Mouse (Mus musculus) C2C12 (cell line): ENCODE results near the gene Gmds. TPM values are rescaled to one million over a fixed set of nuclear protein-coding genes. Genes with fewer than 3 reads are reported as not detected.
A peak's percentile ranks its signal among the peaks of the same experiment; 100 is the strongest.

Experiments
- H3K27me3 ChIP-seq: one replicate; pipeline ENCODE4 v1.6.1; 2011; ENCODE audit not compliant: control insufficient read depth, insufficient read depth, insufficient read length
- H3K36me3 ChIP-seq: one replicate; pipeline ENCODE4 v1.6.1; 2011; ENCODE audit not compliant: control insufficient read depth, insufficient read depth
- H3K4me3 ChIP-seq: one replicate; pipeline ENCODE4 v1.5.1; 2011; ENCODE audit warnings: mild to moderate bottlenecking, control low read depth; ENCODE audit not compliant: poor library complexity, insufficient read depth, severe bottlenecking
- H3K79me2 ChIP-seq: one replicate; pipeline ENCODE4 v1.6.1; 2011; ENCODE audit not compliant: control insufficient read depth, insufficient read depth
- H3K79me3 ChIP-seq: one replicate; pipeline ENCODE4 v1.6.1; 2011; ENCODE audit warnings: low read depth, control low read depth
- H3ac ChIP-seq: one replicate; pipeline ENCODE3; 2011; ENCODE audit warnings: low read depth; ENCODE audit not compliant: control insufficient read depth, insufficient read length
- CEBPB ChIP-seq: IDR thresholded peaks from one replicate; pipeline ENCODE4 v1.6.1; 2011; ENCODE audit warnings: low read depth, mild to moderate bottlenecking, control low read depth, moderate library complexity
- CTCF ChIP-seq: IDR thresholded peaks from one replicate; pipeline ENCODE4 v1.5.1; 2011; ENCODE audit not compliant: control insufficient read depth, insufficient read depth, insufficient read length
- FOSL1 ChIP-seq: IDR thresholded peaks from one replicate; pipeline ENCODE4 v1.8.0; 2011; ENCODE audit warnings: mild to moderate bottlenecking, low read length; ENCODE audit not compliant: poor library complexity, insufficient read depth, severe bottlenecking
- MAX ChIP-seq: IDR thresholded peaks from one replicate; pipeline ENCODE4 v1.6.1; 2011; ENCODE audit warnings: mild to moderate bottlenecking, control low read depth
- MYOD1 ChIP-seq: IDR thresholded peaks from one replicate; pipeline ENCODE4 v1.6.1; 2011; ENCODE audit warnings: low read depth; ENCODE audit not compliant: control insufficient read depth, insufficient read length
- MYOG ChIP-seq: IDR thresholded peaks from one replicate; pipeline ENCODE4 v1.6.1; 2011; ENCODE audit not compliant: control insufficient read depth, insufficient read length; ENCODE audit errors: extremely low read depth
- USF1 ChIP-seq: IDR thresholded peaks from one replicate; pipeline ENCODE4 v1.6.1; 2011; ENCODE audit warnings: low read depth, mild to moderate bottlenecking, control low read depth, moderate library complexity
- polyA plus RNA-seq: library from polyadenylated mRNA; unstranded; fragments of >200 nt; fragmentation: generic; extraction: Trizol; gene quantifications from one replicate; pipeline ENCODE4 v1.2.1, GENCODE M21; 2012; ENCODE audit warnings: missing spikeins

Gene Gmds
- polyA plus RNA-seq, 1 experiment, result 21.1 TPM

DNA sequence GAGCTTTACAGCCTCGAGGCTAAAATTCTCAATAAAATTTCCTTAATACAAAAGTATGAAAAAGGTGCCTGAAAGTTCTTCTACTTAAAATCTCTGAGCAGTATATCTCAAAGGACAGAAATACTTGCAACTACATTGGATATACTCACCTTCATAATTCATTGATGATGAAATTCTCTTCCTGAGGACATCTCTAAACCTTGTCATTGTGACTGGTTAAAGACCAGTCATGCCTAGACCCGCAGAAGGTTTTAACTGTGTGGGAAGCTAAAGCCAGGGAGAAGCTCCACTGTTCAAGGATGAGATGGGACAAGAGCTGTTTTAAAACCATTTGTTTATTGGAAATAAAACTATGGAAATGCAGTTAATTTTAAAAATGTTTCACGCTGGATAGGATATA lies 558.2 kb downstream of the Gmds start:
- Histone ChIP-seq H3K79me2 (no peaks in the 10 kb centered on the region), H3K79me3 (no peaks in the 10 kb centered on the region), H3K4me3 (no peak overlapping the region), H3K36me3 (no peaks in the 10 kb centered on the region), H3ac (no peak overlapping the region), H3K27me3 (no peaks in the 10 kb centered on the region)
- TF ChIP-seq USF1, result no peak
- TF ChIP-seq CEBPB, result no peak
- TF ChIP-seq MYOG, result no peak

GRCm38 (mm10) chr13:31779281-31779981 lies 559.1 kb downstream of the Gmds start:
- H3ac ChIP-seq, result no peak overlapping the region
- TF ChIP-seq USF1 (peak; percentile 57), MYOG (no peak)
- no peaks in the 10 kb centered on the region for H3K36me3 ChIP-seq
- H3K79me2 ChIP-seq, result no peaks in the 10 kb centered on the region
- H3K79me3 ChIP-seq, result no peaks in the 10 kb centered on the region
- H3K4me3 ChIP-seq, result no peak overlapping the region
- no peaks in the 10 kb centered on the region for H3K27me3 ChIP-seq

DNA sequence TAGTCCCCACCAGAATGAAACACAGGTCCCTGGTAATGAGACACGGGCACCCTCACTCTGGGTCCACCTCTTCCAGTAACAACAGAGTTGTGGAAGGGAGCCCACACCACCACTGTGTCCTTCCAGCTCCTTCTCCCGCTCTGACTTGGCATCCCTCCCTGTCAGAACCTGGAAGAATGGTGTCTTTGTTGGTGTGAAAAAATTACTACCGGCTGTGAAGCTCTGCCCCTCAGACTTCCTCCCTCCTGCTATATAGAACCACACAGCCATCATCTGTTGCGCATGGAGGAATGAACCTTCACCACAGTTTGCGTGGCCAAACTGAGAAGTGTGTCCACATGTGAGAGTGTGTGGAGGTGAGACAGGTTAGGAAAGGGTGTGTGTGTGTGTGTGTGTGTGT lies 562.8 kb downstream of the Gmds start:
- Histone ChIP-seq H3K79me3 (no peaks in the 10 kb centered on the region), H3K36me3 (no peaks in the 10 kb centered on the region), H3K4me3 (no peak overlapping the region), H3K27me3 (no peaks in the 10 kb centered on the region), H3ac (no peak overlapping the region), H3K79me2 (no peaks in the 10 kb centered on the region)
- no peak for TF ChIP-seq MYOD1
- TF ChIP-seq FOSL1, result no peak
- TF ChIP-seq MYOG, result no peak
- TF ChIP-seq CEBPB, result no peak
- no peak for TF ChIP-seq MAX
- TF ChIP-seq USF1, result no peak
- no peak for TF ChIP-seq CTCF

DNA sequence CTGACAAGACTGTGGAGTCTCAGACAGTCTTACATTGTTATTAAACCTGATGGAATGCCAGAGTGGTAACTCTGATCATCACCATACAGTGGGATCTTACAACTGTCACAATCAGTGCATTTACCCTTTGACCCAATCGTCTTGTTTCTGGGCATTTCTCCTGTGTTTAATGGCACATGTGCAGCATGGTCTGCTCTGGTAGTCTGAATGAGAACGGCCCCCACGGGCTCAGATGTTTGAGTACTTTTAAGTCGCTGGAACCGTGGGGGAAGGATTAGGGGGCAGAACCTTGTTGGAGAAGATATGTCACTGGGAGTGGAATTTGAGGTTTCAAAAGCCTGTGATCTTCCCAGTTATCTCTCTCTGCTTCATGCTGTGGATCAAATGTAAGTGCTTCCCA lies 565.7 kb downstream of the Gmds start:
- Histone ChIP-seq H3K36me3 (no peaks in the 10 kb centered on the region), H3K27me3 (no peaks in the 10 kb centered on the region), H3ac (no peak overlapping the region), H3K79me3 (no peaks in the 10 kb centered on the region), H3K79me2 (no peaks in the 10 kb centered on the region), H3K4me3 (no peak overlapping the region)
- TF ChIP-seq CTCF, result no peak
- TF ChIP-seq MYOG, result no peak
- TF ChIP-seq FOSL1, result no peak
- no peak for TF ChIP-seq USF1
- no peak for TF ChIP-seq CEBPB
- no peak for TF ChIP-seq MYOD1
- TF ChIP-seq MAX, result no peak
